Mouse (Mus musculus) left cerebral cortex, adult 6 months (tissue): ENCODE data around the gene Pip5kl1. TPM values are rescaled to one million over a fixed set of nuclear protein-coding genes. Genes with fewer than 3 reads are reported as not detected.

Source experiments
- long read RNA-seq, 2 experiments: library from polyadenylated mRNA; unstranded; transcript quantifications; one replicate each; pipeline ENCODE4 v2.0.0; 2019 to 2020
- polyA plus RNA-seq: library from polyadenylated mRNA; unstranded; fragments of <200 nt; fragmentation: Nextera tagmentation; gene quantifications from 2 replicates; pipeline ENCODE4 v1.2.3, GENCODE M21; 2021

Pip5kl1 gene
- polyA plus RNA-seq: 1.8 and 2.5 TPM in 2 replicates
- long read RNA-seq, experiment 1, transcript Pip5kl1-201 (10 exons, 1,577 nt): major isoform, 6 of 20 reads
- long read RNA-seq, experiment 1, partial matches to known transcripts: 4 of 20 reads
- long read RNA-seq, experiment 1, other reads (novel, unspliced or antisense): 10 of 20 reads
- long read RNA-seq, experiment 2, partial matches to known transcripts: 0 of 1 reads
- long read RNA-seq, experiment 2, other reads (novel, unspliced or antisense): 0 of 1 reads

GRCm38 (mm10) chr2:32574497-32574896 lies at the start of gene Pip5kl1:
Pip5kl1 (plus strand) TSS chr2:32574797.

DNA sequence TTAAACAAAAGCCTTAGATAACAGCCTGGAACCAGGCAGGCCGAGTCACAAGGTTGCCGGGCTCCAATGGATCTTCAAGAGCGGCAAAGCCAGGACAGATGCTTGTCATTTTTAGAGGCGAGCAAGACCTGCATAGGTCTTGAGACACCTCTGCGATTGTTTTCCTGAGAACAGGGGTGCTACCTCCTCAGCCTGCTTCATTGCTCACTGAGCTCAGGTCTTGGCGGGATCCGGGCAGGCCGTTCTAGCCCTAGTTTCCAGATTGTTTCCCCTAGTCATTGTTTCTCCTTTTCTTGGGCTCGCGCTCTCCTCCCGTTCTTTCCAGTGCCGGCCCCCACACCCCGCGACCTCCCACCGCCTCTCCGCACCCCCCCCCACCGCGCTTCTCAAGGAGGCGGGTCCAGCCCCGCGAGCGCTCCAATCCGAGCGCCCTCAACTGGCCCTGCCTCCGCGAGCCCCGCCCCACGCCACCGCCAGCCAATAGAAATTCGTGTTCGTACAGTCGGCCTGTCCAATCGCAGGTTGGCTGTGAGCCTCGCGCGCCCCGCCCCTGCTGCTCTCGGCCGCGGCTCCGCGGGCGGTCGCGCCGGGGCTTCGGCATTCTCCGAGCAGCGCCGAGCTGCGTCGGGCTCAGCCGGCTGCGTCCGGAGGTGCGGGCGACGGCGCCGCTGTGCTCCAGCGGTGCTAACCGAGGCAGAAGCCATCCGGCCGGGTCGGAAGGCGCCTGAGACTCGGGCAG lies 39.7 kb upstream of the Pip5kl1 start, which contains the start of gene Fam102a:
Gene Fam102a (plus strand): TSS at position 600 of the 739 bp plus-strand sequence.

DNA sequence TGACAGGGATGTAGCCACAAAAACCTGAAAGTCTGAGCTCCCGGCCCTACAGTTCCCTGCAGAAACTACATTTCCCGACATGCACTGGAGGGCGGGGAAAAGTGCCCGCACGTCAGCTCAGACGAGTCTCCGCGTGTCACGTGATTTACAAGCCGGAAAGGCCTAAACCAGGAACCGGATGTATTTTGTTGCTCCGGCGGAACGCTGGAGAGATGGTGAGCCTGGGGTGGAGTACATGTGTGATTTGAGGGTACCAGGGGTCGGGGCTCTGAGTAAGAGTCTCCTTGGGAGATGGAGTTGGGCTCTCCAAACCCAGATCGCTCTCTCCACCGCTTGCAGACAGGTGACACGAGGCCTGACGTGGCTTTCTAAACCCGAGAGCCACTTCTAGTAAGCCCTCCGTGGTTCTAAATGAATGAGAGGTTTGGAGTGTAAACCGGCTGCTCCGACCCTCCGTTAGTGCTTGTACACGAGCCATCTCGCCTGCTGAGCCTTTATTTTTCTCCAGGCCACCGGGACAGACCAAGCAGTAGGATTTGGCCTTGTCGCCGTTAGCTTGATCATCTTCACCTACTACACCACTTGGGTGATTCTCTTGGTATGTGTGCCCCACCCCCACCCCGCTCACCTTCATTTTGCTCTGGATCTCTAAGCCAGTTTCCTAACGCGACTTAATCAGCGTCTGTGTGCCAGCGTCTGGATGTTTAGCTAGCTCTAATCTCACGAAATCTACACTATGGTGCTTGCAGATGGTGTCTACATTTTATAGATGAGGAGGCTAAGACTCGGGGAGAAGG lies 3.7 kb upstream of the Pip5kl1 start, which contains the start of gene Dpm2:
Gene Dpm2 (plus strand): TSS at position 161 of the 797 bp plus-strand sequence.

DNA sequence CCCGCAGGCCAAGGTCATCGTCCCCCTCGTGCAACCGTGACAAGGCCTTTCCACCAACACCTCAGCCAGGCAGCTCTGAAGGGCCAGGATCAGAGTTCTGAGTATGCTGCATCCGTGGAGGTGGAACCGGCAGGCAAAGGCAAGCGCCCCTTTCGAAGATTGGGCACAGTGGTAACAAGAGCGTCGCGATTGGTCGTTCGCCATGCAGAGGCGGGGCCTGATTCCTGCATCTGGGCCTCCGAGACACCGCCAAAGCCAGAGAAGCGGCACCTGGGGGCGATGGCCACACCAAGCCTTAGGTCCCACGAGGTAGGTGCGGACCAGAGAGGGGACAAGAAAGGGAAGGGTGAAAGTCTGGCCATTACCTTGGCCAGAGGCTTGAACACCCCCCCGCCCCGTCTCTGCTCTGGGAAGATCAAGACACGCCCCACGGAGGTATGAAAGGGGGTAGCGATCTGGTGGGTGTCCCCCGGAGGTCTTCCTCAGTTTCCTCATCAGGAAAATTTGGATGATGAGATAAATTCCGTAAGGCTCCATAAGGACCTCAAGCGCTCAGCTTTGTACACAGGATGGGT lies 1.1 kb downstream of the Pip5kl1 start, which contains the start of gene 9430097D07Rik:
Gene 9430097D07Rik (minus strand): TSS at position 99 of the 575 bp plus-strand sequence.

DNA sequence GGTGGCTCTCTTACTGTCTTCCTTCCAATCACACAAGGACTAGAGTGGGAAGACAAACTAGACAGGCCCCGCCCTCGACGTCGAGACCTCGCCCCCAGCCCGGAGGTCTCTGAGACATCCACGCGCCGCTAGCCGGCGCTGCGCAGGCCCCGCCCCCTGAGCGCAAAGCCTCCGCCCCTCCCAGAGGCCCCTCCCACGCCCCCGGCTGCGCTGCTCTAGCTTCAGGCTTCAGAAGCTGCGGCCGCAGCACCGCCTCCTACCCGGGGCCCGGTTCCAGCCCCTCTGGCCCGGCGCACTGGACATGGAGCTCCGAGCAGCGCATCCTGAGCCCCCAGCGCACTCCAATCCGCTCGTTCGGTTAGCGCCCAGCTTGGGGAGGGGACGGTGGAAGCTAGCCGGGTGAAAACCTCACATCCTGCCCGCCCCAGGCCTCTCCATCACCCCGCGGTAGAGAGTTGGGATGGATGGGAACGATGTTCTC lies 12.3 kb downstream of the Pip5kl1 start, which contains the start of gene St6galnac4:
Gene St6galnac4 (plus strand): TSS at position 225 of the 481 bp plus-strand sequence.

DNA sequence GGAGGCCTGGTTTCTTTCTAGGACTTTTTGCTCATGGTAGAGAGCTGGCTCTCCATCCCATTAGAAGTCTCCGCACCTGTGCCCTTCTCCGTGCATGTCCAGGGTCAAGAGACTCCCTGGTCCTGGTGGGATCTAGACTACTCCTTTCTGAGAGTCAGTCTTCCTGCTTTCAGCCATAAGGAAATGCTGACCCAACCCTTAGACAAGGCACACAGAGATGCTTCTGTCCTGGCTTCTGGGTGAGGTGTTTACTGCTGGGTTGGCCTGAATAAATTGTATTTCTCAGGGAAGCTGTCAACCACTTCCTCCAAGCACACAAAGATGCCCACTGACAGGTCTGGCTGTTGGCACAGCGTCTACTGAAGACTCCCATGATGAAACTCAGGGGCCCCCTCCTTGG lies 24.8 kb downstream of the Pip5kl1 start, which contains the start of gene St6galnac6:
Gene St6galnac6 (plus strand): TSS at position 301 of the 400 bp plus-strand sequence.

GRCm38 (mm10) chr2:32621517-32621859 lies 46.9 kb downstream of the Pip5kl1 start, which contains the start of gene Ak1:
Ak1 (plus strand) TSS chr2:32621758.

Other genes with a start within 250 kb of the Pip5kl1 start
- gene Ciz1, start 222.5 kb upstream of the Pip5kl1 start, polyA plus RNA-seq: 18.2 and 22.3 TPM in 2 replicates
- 192 and 259 TPM in 2 replicates for gene Dnm1, start 221.5 kb upstream of the Pip5kl1 start, polyA plus RNA-seq
- gene 1110008P14Rik, start 192.9 kb upstream of the Pip5kl1 start, polyA plus RNA-seq: 1,229 and 1,329 TPM in 2 replicates
- 0.48 TPM in 1 of 2 replicates, not detected in the other for gene Lcn2, start 186.5 kb upstream of the Pip5kl1 start, polyA plus RNA-seq
- gene Ptges2, start 178.9 kb upstream of the Pip5kl1 start, polyA plus RNA-seq: 16.4 and 56.6 TPM in 2 replicates
- 2.7 and 3.6 TPM in 2 replicates for gene Naif1, start 124.3 kb upstream of the Pip5kl1 start, polyA plus RNA-seq
- gene Slc25a25, start 123.4 kb upstream of the Pip5kl1 start, polyA plus RNA-seq: 26.0 and 30.4 TPM in 2 replicates
- gene Fam102a, start 39.5 kb upstream of the Pip5kl1 start, polyA plus RNA-seq: 11.8 and 47.4 TPM in 2 replicates
- 158 and 169 TPM in 2 replicates for gene Dpm2, start 3.9 kb upstream of the Pip5kl1 start, polyA plus RNA-seq
- gene 9430097D07Rik, start 887 bp downstream of the Pip5kl1 start, polyA plus RNA-seq: 0.82 and 1.0 TPM in 2 replicates
- 30.9 and 36.6 TPM in 2 replicates for gene St6galnac4, start 12.3 kb downstream of the Pip5kl1 start, polyA plus RNA-seq
- 13.3 and 40.6 TPM in 2 replicates for gene St6galnac6, start 24.9 kb downstream of the Pip5kl1 start, polyA plus RNA-seq
- 112 and 131 TPM in 2 replicates for gene Ak1, start 47.0 kb downstream of the Pip5kl1 start, polyA plus RNA-seq
- gene Eng, start 71.8 kb downstream of the Pip5kl1 start, polyA plus RNA-seq: 10.8 and 14.2 TPM in 2 replicates
- 5.1 TPM in 2 replicates for gene Fpgs, start 129.3 kb downstream of the Pip5kl1 start, polyA plus RNA-seq
- 12.2 and 25.6 TPM in 2 replicates for gene Cdk9, start 138.3 kb downstream of the Pip5kl1 start, polyA plus RNA-seq
- gene Sh2d3c, start 146.3 kb downstream of the Pip5kl1 start, polyA plus RNA-seq: 27.0 and 43.2 TPM in 2 replicates
- gene 6330409D20Rik, start 166.2 kb downstream of the Pip5kl1 start, polyA plus RNA-seq: 0.85 and 1.3 TPM in 2 replicates
- 41.4 and 45.7 TPM in 2 replicates for gene Tor2a, start 182.4 kb downstream of the Pip5kl1 start, polyA plus RNA-seq
- gene Ttc16, start 200.8 kb downstream of the Pip5kl1 start, polyA plus RNA-seq: 0.25 and 0.26 TPM in 2 replicates
- gene Ptrh1, start 201.0 kb downstream of the Pip5kl1 start, polyA plus RNA-seq: 8.6 and 10.8 TPM in 2 replicates
- gene Cfap157, start 209.6 kb downstream of the Pip5kl1 start, polyA plus RNA-seq: 0.51 and 1.0 TPM in 2 replicates